Mouse (Mus musculus): ENCODE data around the gene Auh.
A peak's percentile ranks its signal among the peaks of the same experiment; 100 is the strongest.

Gene Auh

DNA sequence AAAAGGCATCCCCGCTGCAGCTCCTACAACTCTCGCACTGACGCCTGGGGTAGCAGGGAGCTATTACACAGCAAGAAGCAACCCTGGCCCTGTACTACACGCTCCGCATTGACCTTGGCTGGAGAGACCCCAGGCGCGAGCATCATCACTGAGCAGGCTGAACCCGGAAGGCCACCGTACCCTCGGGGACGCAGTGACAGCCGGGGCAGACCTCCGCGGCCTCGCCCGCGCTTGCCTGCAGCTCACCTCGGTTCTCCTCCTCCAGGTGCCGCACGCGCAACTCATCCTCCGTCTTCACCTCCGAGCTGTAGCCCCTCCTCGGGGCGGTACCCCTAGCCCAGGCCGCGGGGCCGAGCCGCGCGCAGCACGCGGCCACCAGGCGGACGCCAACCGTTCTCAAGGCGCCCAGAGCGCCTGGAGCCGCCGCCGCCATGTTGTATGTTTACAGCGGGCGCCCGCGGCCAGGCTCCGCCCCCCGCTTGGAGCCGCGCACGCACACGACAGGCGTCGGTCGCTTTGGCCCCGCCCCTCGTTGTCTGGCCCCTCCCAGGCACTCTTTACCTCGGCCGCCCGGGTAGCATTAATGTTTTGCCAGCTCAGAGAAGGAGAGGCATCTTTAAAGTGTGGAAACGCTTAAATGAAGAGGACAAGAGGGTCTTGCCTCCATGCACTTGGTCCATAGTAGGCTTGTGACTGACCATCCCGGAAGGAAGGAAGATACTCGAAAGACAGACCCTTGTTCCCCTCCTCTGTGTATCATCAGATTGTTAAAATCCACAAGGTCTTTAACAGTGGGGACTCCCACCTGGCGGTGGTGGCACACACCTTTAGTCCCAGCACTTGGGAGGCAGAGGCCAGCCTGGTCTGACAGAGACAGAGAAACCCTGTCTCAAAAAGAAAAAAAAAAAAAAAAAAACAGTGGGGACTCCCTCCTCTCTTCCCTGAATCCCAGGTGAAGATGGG is at the start of gene Auh:
Gene Auh, minus strand, starts transcription at position 473 of the 963 bp plus-strand sequence.
- peak; percentile 89 for DNase-seq

DNA sequence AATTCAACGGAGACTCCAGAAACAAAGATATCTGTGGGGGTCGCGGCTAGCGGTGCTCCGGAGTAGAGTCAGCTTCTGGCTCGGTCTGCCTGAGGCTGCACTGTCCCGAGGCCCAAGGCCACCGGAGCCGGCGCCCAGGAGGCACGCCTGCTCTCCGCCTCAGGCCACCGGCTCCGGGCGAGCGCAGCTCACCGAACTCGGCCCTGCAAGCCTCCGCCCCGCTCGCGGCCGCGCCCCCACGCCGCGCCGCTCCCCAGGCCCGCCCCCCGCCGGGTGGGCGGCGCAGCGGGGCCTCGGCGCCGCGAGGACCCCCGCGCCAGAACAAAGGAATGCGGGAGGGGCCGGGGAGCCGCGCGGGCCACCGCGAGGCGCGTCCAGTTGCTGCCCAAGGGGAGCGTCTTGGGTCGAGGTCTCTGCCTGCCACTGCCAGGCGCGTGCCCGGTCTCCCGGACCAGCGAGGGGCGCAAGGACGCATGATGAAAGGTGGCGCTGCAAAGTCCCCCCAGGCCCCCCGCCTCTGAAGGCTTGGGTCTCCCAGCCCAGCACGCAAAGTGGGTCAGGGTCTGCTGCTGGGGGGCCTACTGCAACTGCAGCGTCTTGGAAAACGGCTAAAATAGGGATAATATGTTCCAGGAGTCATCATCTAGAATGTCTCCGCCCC is 49.0 kb upstream of the Auh start:
- DNase-seq: peak; percentile 7 to 25

DNA sequence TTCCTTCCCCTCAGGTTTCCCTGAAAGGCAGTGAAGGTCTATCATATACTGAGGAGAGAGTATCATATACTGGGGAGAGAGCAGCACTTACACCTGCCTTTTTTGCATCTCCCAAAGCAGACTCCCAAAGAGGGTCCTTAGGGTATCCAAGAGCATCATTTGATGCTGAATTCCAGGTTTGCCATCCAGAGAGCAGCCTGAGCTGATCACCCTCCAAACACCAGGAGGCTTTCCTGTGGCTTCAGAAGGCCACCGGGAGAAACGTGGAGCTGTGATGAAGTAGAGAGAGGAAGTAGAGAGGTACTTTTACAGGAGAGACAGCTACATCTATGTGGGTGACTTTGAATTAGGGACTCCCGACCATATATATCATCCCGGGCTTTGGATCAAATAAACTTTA is 48.3 kb upstream of the Auh start:
- no peak for DNase-seq

DNA sequence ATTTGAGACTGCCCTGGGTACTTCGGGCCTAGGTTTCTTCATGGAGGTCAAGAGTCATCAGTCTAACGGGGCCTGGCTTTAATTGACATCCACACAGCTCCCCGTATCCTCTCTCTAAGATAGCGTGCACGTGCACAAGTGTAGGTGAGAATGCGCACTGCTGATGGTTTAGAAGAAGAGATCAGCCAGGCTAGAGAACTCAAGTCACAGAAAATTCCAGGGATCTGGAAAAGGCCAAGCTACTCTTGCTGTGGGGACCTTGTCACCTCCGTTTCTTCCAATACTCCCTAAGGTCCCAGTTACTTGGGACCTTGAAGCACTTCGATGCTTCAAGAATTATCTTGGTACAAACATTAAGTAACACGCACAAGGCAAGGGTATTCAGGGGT is 47.7 kb upstream of the Auh start:
- DNase-seq: no peak

DNA sequence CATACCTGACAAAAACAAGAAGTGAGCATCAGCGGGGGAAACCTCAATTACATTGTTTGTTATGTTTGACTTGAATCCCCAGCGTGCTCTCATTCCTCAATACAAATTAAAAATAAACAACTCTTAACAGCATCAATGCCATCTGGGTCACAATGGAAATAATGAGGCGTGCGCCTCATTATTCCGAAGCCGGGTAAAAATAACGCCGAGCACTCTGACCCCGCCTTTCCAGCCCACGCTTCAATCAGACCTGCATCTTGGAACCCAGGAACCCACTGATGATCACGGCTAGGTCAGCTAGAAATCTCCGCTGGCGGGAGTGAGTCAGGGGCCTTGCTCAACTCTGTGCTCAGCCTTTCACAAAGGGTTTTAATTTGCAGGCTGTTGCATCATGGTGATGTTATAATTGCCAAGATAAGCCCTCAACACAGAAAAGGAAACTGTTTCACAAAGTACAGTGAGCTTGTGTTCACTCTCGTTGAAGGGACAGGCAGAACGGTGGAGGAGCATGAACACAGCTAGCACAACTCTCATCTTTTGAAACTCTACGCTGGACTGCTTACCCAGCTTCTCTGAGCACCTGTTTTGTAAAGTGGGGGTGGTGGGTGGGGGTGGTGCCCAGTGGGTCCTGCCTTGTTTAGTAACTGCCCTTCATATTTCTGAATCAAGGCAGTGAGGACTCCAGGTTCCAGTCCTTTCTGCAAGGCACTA is 47.2 kb upstream of the Auh start:
- DNase-seq: no peak

DNA sequence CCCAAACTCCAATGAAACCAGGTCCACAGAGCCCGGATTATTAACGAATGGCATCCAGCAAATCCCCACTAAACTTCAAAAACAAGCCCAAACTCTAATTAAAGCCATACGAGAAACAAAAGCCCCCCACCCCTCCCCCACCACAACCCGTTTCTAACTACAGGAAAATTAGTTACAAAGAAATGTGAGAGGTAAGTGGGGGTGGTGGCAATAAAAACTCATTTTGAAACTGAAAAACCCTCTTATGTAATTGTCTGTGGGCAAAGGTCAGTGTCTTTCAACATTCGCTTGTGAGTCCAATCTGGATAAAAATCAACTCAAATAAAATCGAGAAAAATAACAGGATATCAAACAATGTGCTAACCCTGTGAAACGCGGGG is 46.6 kb upstream of the Auh start:
- no peak for DNase-seq

DNA sequence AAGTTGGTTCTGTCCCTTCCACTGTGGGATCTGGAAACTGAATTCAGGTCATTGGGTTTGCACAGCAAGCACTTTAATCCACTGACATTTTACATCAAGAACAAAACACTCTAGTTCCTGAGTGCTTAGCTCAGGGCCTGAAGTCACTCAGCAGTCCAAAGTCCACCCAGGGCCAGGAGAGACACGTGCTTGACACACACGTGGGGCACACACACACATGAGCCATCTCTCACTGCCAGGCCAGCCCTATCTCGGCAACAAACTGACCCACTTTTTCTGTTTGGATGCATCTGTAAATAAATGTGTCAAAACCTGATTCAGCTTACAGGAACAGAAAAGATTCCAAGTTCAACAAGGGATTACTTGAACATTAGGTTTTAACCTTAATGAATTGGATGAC is 45.2 kb upstream of the Auh start:
- no peak for DNase-seq

DNA sequence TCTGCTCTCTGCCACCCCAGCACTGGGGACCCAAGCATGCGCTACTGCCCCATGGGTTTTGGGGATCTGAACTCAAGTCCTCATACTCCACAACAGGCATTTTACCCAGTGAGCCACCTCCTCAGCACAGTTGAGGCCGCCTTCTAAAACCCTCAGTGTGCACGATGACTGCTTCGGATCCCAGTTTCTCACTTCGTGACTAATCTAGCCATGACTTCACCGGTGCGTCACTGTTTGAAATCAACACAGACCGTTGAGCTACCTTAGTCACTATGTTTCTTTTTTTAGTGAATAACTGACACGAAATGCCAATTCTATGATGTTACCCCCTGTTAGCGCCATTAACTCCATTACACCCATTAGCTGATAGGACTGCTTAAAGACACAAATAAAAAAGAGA is 43.9 kb upstream of the Auh start:
- DNase-seq: no peak

DNA sequence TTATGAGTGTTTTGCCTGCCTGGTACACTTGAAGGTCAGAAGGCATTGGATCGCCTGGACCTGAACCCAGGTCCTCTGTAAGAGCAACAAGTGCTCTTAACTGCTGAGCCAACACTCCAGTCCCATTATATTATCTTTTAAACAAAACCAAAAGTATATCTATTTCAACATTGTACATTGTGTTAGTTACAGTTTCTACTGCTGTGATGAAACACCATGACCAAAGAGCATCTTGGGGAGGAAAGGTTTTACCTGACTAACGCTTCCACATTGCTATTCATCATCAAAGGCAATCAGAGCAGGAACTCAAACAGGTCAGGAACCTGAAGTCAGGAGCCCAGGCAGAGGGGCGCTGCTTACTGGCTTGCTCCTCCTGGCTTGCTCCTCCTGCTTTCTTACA is 43.1 kb upstream of the Auh start:
- DNase-seq: no peak

DNA sequence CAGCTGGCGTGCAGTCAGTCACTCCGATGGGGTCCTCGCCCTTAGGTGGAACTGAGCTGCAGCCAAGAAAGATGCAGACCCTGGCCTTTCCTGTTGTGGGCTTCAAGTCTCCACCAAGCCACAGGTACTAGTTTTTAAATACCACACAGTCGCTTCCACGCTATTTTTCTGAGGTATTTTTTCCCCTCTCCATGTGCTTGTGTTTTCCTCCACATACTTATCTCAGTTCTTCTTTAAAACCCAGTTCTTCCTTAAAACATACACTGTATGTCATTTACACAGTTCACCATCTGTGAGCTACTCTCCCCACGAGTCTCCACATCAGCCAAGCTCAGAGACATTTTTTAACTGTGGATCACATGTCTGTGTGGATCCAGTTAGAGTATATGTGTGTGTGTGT is 41.4 kb upstream of the Auh start:
- no peak for DNase-seq

DNA sequence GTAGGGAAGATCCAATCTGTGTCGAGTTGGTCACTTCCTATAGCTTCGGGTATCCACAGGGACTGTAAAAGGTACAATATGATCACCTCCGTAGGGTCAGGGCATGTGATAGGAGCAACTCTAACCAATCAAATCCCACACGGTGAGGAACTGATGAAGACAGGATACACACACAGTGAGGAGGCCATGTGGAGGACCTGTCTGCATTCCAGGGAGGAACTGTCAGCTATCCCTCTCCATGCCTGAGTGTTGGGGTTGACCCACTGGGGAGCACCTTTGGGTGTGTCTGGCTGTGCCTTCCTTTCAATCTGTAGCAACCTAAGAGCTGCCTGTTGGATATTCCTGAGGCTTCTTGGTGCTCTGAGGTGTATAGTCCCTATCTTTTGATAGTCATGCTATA is 33.4 kb upstream of the Auh start:
- no peak for DNase-seq

DNA sequence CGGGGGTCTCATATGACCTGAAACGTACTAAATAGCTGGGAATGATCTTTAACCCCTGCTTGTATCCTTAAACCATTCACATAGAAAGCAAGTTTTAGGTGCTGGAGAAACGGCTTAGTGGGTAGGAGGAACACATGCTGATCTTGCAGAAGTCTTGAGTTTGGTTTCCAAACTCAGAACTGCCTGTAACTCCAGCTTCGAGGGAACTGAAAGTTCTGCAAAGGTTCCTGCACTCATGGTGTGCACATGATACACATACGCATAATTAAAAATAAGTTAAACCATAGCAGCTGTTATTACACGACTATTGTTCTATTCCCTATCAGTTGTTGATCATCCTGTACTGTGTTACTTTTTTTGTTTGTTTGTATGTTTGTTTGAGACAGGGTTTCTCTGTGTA is 32.9 kb upstream of the Auh start:
- DNase-seq: no peak

DNA sequence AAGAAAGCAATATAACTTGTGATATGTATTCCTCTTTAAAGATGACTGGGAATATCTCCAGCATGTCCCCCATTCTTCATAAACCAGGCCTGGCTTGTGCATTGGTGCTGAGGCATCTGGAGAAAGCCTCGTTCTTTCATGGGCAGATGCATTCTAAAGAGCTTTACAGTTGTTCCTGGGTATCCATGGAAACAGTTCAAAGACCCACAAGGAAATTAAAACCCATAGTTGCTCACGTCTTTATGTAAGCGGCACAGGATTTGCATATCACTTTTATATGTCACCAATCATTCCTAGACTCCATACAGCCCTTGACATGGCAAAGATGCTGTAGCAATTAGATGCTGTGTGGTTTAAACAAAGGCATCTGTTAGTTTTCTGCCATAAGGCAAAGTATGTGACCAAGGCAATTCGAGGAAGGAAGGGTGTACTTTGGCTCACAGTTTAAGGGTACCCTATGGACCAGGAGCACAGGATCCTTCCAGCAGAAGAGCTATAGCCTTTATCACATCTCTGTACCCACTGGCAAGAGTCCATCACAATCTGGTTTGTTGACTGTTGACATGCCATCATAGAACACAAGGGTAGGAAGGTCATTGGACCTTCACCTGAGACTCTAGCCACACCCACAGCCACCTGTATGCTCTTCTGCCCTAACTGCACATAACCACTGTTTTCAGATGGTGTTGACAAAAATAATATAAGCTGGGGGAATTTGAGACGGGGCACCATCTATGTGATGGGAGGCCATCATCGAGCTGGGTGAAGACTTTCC is 24.5 kb upstream of the Auh start:
- DNase-seq: no peak

DNA sequence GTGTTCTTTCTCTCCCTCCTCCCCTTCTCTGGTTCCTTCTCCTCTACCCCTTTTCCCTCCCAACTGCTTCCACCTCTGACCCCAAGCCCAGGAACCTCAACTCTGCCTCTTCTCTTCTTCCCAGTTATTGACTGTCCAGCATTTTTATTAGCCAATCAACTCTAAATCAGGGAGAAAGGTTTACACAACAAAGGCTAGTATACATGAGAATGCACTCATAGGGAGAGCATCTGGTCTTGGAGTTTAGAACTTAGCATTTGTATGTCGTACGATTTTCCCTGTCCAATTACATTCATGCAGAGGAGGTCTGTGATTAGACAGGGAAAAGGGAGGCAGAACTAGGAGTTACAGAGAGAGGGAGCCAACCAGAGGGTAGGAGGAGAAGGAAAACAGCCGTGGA is 19.7 kb upstream of the Auh start:
- no peak for DNase-seq

DNA sequence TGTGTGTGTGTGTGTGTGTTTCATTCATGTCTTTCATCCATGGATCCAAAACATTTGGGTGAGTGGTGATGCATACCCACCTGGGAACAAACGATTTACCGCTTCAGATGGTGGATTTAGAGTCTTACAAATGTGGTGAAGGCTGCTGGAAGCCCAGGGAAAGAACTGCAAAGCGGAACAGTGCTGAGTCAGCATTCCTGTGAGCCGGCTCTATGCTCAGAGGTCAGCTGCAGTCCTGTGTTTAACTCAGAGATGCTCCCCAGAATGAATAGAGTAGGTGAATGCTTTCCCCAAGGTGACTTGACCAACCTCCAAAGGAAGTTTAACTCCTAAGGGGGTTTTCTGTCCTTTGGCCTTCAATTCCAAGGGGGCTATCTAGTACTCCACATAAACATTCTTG is 18.1 kb upstream of the Auh start:
- DNase-seq: no peak

DNA sequence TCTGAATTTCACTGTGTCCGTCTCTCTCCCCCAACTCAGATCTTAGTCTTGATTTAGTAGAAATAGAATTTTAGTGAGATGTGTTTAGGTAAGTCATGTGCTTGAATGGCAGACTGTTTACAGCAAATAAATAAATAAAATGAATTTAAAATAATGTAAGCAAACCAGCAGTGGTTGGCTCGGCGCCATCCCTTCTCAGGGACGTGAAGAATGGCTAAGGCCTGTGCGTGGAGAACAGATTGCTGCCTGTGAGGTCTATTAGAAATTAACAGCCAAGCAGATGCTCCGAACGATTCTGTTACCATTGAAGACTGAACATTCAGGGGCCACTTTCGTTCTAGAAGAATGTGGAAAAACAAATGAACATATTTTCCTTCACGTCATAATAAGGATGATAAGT is 16.3 kb upstream of the Auh start:
- DNase-seq: no peak

DNA sequence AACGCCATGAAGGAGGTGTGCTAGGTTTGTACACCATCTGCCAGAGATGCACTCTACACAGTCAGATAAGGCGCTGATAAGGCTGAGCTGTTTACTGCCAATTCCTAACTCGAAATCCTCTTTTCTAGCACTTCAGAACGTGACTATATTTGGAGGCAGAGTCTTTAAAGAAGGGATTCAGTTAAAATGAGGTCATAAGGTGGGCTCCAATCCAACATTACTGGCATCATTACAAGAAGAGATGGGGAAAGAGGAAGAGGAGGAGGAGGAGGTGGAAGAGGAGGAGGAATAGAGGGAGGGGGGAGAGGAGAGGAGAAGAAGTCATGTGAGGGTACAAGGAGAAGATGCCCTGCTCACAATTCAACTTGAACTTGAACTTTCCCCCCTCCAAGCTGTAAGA is 14.6 kb upstream of the Auh start:
- no peak for DNase-seq

DNA sequence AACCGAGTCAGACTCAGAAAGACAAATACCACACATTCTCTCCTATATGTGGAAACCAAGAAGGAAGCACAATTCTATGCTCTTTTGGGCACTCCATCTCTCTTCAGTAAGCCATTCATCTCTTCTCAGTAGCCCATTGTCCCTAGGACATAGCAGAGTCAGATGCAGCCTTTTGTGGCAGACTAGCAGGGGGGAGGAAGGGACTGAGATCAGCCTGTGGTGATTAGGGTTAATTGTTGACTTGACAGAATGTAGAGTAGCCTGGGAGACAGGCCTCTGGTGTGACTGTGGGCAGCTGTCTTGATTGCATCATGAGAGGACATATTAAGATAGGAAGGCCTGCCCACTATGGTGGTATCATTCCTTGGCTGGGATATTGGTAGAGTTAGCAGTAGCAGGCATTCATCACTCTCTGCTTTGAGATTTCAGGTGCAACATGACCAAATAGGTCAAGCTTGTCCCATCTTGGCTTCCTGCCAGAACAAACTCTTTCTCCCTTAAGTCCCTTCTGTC is 13.5 kb upstream of the Auh start:
- no peak for DNase-seq

DNA sequence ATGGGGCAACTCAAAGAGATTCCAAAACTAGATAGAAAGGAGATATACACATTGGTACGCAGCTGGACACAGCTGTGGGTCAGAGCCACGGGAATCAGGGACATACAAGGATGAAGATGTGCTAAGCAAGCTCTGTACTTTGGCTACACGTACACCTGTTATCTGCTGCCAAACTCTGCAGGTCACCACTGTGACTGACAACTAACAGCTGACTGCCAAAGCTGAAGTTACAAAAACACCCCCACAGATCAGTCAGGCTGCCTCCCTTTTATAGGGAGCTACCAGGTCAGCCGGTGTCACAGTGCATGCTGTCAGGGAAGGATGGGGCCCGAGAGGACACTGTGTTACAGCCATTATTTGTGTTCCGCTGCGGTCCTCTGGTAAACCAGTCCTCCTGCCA is 11.5 kb upstream of the Auh start:
- no peak for DNase-seq

DNA sequence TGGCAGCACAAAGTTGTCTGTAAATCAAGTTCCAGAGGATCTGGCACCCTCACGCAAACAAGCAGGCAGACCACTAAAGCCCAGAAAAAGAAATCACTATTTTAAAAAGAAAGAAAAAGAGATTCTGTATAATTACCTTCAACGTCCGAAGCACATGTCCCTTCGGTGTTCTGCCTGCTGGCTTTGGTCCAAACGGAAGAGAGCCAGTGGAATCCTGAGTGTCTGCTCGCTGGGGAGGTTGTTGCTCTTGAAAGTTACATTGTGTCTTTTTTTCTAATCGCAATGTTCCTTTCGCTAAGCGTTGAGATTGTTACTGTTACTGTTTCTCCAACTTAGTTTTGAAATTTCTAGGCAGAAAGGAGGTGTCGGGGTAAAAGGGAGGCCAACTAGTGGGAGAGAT is 1.1 kb upstream of the Auh start:
- no peak for DNase-seq

DNA sequence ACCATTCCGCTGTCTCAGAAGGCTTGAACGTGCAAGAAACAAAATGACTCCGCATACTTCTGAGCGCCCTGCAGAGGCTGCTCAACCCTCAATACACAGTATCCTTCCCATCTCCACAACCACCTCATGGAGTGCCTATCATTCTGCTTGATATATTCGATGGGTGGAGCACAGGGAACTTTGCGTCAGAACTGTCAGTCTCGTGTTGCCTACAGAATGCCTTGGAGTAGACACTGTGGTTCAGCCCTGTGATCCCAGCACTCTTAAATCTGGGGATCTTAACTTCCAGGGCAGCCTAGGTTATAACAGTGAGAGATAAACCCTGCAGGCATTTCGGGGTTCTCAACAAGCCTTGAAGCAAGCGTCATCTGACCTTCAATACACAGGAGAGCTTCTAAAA is 1.1 kb downstream of the Auh start:
- no peak for DNase-seq

DNA sequence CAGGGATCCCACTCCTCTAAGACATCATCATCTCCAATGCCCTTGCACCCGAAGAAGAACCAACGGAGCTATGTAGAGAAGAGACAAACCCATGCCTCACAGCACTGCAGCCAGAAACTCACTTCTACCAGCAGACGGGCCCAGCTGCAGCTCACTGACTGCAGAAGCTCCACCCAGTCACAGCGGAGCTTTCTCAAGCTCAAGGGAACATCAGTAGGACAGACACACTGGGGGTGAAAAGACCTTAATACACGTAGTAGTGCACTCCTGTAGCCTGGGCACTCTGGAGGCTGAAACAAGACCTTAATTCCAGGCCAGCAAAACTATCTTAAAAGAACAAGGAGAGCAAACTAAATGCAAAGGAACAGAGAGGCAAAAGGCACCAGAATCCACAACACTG is 5.0 kb downstream of the Auh start:
- peak; percentile 27 to 58 for DNase-seq

DNA sequence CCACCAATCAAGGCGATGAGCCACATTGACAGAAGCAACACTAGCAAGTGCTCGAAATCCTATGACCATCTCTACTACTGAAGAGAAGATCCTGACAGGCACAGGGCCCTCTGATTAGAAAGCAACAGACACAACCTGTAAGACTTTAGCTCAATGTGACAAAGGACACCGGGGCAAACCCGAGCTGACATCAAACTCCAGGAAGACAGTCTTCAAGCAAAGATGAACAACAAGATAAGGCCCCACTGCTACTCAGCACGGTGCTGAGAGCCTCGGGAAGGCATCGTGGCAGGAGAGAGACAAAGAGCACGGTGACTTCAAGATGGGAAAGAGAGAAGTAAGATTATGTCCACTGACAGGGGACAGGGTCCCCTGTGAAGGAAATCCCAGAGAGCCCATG is 7.5 kb downstream of the Auh start:
- DNase-seq: peak; percentile 22 to 36
